Mouse (Mus musculus) limb, embryonic 15.5 days (tissue): ENCODE measurements at regions not wholly inside any gene's neighbourhood (a gene's known extent, or its start where the extent isn't known, plus 50 kb on each side); places are given as distances from the start of the nearest gene placed in this dataset.
"Not testable (repeated sequence)": the region's sequence is repeated elsewhere in the genome, so short reads cannot be mapped to it uniquely, and the experiment has no call there.

Source experiments
- ATAC-seq: fragments of 200-750 bp; cut with Nextera tagmentation; 2 replicates; pipeline ENCODE4 v1.8.0; 2017; ENCODE audit warnings: low read depth, moderate TSS enrichment; ENCODE audit not compliant: insufficient number of reproducible peaks, low FRiP score, low TSS enrichment
- H3K27ac ChIP-seq: fragments of 300-500 bp; sonication (generic); 2 replicates; pipeline ENCODE4 v1.5.1; 2015; ENCODE audit warnings: moderate library complexity, mild to moderate bottlenecking, inconsistent platforms
- H3K27me3 ChIP-seq: fragments of 300-500 bp; sonication (generic); 2 replicates; pipeline ENCODE4 v1.6.1; 2015; ENCODE audit warnings: inconsistent platforms
- H3K36me3 ChIP-seq: fragments of 300-500 bp; sonication (generic); 2 replicates; pipeline ENCODE4 v1.6.1; 2015; ENCODE audit warnings: inconsistent platforms
- H3K4me1 ChIP-seq: fragments of 300-500 bp; sonication (generic); 2 replicates; pipeline ENCODE4 v1.6.1; 2015; ENCODE audit warnings: inconsistent platforms
- H3K4me2 ChIP-seq: fragments of 300-500 bp; sonication (generic); 2 replicates; pipeline ENCODE4 v1.6.1; 2015; ENCODE audit warnings: mild to moderate bottlenecking, inconsistent platforms
- H3K4me3 ChIP-seq: fragments of 300-500 bp; sonication (generic); 2 replicates; pipeline ENCODE4 v1.5.1; 2015; ENCODE audit warnings: mild to moderate bottlenecking, inconsistent platforms
- H3K9ac ChIP-seq: fragments of 300-500 bp; sonication (generic); 2 replicates; pipeline ENCODE4 v1.6.1; 2015; ENCODE audit warnings: inconsistent platforms
- H3K9me3 ChIP-seq: fragments of 300-500 bp; sonication (generic); 2 replicates; pipeline ENCODE4 v1.6.1; 2016; ENCODE audit warnings: inconsistent platforms
- WGBS: fragments of 180-500 bp; shearing (Covaris S2); methylation state at CpG from one replicate; pipeline ENCODE4 v1.1.7; 2015; 5-methylcytosine and 5-hydroxymethylcytosine counted together

DNA sequence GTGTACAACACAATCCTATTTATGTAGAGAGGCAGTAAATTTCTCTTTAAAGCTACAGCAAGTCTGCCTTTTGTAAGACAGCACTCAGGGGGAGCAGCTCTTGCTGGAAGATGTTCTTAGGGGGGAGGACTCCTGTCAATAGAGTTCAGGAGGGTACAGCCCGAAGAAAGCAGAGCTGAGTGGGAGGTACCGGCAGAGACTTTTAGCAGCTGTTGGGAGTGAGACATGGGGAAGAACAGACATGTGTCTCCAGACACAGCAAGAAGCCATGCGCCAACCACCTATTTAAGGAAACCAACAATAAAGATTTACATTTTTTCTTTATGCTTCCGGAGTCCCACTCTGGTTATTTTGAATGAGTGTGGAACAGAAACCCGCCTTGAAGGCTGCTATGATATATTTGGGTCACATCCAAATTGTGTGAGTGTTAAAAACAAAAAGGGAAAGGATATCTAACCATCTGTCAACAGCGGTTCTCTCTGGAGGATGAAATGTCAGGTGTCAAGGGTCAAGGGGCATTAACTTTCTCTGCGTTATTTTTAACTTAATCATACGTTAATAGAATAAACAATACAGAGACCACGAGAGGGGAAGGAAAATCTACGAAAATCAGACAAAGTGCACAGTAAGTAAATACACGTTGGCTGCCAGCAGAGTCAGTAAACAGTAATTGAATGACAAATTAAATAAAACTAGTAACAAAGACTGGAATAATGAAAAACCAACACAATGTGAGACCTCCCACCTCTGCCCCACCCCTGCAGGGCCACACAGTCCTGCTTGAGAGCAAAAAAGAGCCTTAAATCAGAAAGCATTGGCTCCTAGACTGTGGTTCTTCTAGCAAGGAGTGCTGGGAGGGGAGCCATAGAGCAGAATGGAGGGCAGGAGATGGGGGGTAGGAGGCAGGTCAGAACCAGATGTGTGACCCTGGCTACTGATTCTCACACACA, 225.2 kb downstream of the 3100002H09Rik start:
- no peak overlapping the region for H3K27ac ChIP-seq
- H3K4me2 ChIP-seq = no peak overlapping the region
- no peaks in the 10 kb centered on the region for H3K36me3 ChIP-seq
- no peaks in the 10 kb centered on the region for H3K27me3 ChIP-seq
- H3K4me1 ChIP-seq = no peaks in the 10 kb centered on the region
- no peak overlapping the region for H3K4me3 ChIP-seq
- H3K9ac ChIP-seq = no peak overlapping the region
- no peaks in the 10 kb centered on the region for H3K9me3 ChIP-seq
- 49% methylated on average over 11 of the region's 11 CpGs for WGBS
- ATAC-seq = no peak

- H3K4me3 ChIP-seq = no peak overlapping the region
- no peak overlapping the region for H3K27ac ChIP-seq
- no peaks in the 10 kb centered on the region for H3K36me3 ChIP-seq
- H3K4me2 ChIP-seq = no peak overlapping the region
- ATAC-seq = no peak
- no peaks in the 10 kb centered on the region for H3K9me3 ChIP-seq
- no peaks in the 10 kb centered on the region for H3K4me1 ChIP-seq
- no peak overlapping the region for H3K9ac ChIP-seq
- WGBS = 58% methylated on average over 5 of the region's 5 CpGs
- H3K27me3 ChIP-seq = no peaks in the 10 kb centered on the region
Measured at GRCm38 (mm10) chr4:124376504-124376903, 234.1 kb downstream of the 3100002H09Rik start.

DNA sequence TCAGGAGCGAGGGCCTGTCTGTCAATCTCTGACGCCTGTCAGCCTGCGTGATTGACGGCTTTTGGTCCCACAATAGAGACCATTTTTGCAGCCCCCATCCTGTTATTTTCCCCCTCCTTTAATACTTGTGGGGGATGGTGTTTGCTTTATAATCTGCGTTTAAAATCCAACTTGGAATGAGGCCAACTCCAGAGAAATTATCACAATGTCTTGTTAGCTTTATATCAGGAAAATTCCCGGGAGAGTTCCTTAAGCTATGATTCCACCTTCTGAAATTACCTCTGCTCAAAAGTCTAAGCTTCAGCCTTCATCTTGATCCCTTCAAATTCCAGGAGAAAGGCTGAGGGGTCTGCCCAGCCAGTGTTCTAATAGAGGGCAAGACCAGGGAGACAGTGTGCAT, 235.0 kb downstream of the 3100002H09Rik start:
- H3K27ac ChIP-seq = no peak overlapping the region
- WGBS = 59% methylated on average over 6 of the region's 6 CpGs
- ATAC-seq = no peak

GRCm38 (mm10) chr4:124368831-124369230, 241.8 kb downstream of the 3100002H09Rik start:
- Histone ChIP-seq H3K27me3 (no peaks in the 10 kb centered on the region; the same call in 1 of the 2 replicates), H3K36me3 (no peaks in the 10 kb centered on the region), H3K4me1 (no peaks in the 10 kb centered on the region), H3K9ac (no peak overlapping the region), H3K4me2 (no peak overlapping the region), H3K9me3 (no peaks in the 10 kb centered on the region), H3K27ac (no peak overlapping the region), H3K4me3 (no peak overlapping the region)
- ATAC-seq = no peak
- WGBS = 80% methylated on average over 3 of the region's 3 CpGs

More for the DNA sequence above, 235.0 kb downstream of the 3100002H09Rik start:
- Histone ChIP-seq H3K27me3 (no peaks in the 10 kb centered on the region), H3K9me3 (no peaks in the 10 kb centered on the region), H3K4me1 (no peaks in the 10 kb centered on the region), H3K36me3 (no peaks in the 10 kb centered on the region), H3K4me3 (no peak overlapping the region), H3K9ac (no peak overlapping the region), H3K4me2 (no peak overlapping the region)

GRCm38 (mm10) chr4:124368085-124368484, 242.5 kb downstream of the 3100002H09Rik start:
- no peaks in the 10 kb centered on the region for H3K36me3 ChIP-seq
- 76% methylated on average over 10 of the region's 10 CpGs for WGBS
- H3K4me3 ChIP-seq = no peak overlapping the region
- H3K4me1 ChIP-seq = no peaks in the 10 kb centered on the region
- ATAC-seq = no peak
- H3K27ac ChIP-seq = no peak overlapping the region
- H3K27me3 ChIP-seq = no peaks in the 10 kb centered on the region; the same call in 1 of the 2 replicates
- no peak overlapping the region for H3K4me2 ChIP-seq
- H3K9me3 ChIP-seq = no peaks in the 10 kb centered on the region
- H3K9ac ChIP-seq = no peak overlapping the region

DNA sequence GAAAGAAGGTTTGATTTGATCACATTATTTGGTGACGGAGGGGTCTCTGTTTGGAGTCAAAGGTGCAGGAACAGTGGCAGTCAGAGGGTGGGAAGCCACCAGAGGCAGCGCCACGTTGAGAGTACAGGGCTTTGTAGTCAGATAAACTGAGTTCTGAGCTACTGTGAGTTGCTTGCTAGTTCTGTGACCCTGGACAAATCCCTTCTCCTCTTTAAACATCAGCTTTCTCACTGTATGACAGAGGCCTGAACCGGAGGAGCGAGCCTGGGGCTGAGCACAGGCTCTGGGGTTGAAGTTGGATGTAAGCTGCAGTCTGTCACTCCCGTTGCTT, 250.1 kb downstream of the 3100002H09Rik start:
- H3K36me3 ChIP-seq = no peaks in the 10 kb centered on the region
- no peak overlapping the region for H3K4me2 ChIP-seq
- peaks cover 17% of the 10 kb centered on the region for H3K27me3 ChIP-seq
- H3K27ac ChIP-seq = no peak overlapping the region
- H3K4me1 ChIP-seq = no peaks in the 10 kb centered on the region
- WGBS = 53% methylated on average over 6 of the region's 6 CpGs
- no peak overlapping the region for H3K9ac ChIP-seq
- no peak for ATAC-seq
- H3K9me3 ChIP-seq = no peaks in the 10 kb centered on the region
- no peak overlapping the region for H3K4me3 ChIP-seq

- H3K36me3 ChIP-seq = no peaks in the 10 kb centered on the region
- no peak overlapping the region for H3K27ac ChIP-seq
- ATAC-seq = no peak
- H3K4me1 ChIP-seq = no peaks in the 10 kb centered on the region
- peaks cover 17% of the 10 kb centered on the region for H3K27me3 ChIP-seq
- H3K4me2 ChIP-seq = no peak overlapping the region
- no peak overlapping the region for H3K4me3 ChIP-seq
- WGBS = 32% methylated on average over 13 of the region's 13 CpGs
- H3K9ac ChIP-seq = no peak overlapping the region
- no peaks in the 10 kb centered on the region for H3K9me3 ChIP-seq
Measured at GRCm38 (mm10) chr4:124359707-124360577, 250.7 kb downstream of the 3100002H09Rik start.

DNA sequence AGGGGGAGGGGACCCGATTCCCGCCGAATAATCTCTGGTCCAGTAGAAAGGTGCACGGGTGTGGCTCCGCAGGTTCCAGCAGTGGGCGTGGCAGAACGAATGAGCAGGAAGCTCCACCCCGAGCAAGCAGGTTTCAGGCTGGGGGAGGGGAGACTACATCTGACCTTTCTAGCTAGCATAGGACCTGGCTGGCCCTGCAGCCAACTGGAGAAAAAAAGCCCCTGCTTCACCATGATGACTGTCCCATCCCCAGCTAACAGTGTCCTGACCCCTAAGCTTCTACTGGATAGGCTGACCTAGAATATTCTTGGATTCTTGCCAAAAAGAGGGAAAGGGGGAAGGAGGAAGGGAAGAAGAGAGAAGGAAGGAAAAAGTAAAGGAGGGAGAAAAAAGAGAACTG, 252.1 kb downstream of the 3100002H09Rik start:
- ATAC-seq, H3K36me3 ChIP-seq, H3K27ac ChIP-seq, H3K4me2 ChIP-seq, H3K4me1 ChIP-seq, H3K9me3 ChIP-seq, H3K4me3 ChIP-seq, H3K9ac ChIP-seq: not testable (repeated sequence)
- 0% methylated on average over 3 of the region's 8 CpGs for WGBS
- peaks cover 17% of the 10 kb centered on the region for H3K27me3 ChIP-seq

DNA sequence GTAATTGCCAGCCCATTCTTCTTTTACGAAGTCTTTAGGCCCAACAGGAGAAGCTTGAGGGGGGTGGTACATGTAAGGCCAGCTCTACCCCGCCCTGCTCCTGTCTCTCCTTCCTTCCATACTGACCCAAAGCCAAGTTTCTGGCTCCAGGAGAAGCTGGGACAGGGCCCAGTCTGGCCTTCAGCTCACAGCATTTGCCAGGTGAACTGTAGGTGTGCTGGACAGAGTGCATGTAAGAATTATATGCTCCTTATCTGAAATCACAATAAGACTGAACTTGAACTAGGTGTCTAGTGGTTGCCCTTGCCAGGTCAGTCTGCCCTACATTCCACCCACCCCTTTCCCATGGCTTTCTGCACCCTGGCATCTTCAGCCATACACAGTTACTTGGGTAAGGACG, 260.2 kb downstream of the 3100002H09Rik start:
- H3K4me1 ChIP-seq = no peaks in the 10 kb centered on the region
- H3K4me3 ChIP-seq = no peak overlapping the region
- no peak for ATAC-seq
- WGBS = 82% methylated on average over 3 of the region's 3 CpGs
- H3K9me3 ChIP-seq = no peaks in the 10 kb centered on the region
- H3K27me3 ChIP-seq = no peaks in the 10 kb centered on the region
- no peak overlapping the region for H3K4me2 ChIP-seq
- H3K9ac ChIP-seq = no peak overlapping the region
- no peaks in the 10 kb centered on the region for H3K36me3 ChIP-seq
- no peak overlapping the region for H3K27ac ChIP-seq

- Histone ChIP-seq H3K36me3 (no peaks in the 10 kb centered on the region), H3K27ac (no peak overlapping the region), H3K4me3 (no peak overlapping the region), H3K27me3 (no peaks in the 10 kb centered on the region), H3K9ac (no peak overlapping the region), H3K9me3 (no peaks in the 10 kb centered on the region), H3K4me2 (no peak overlapping the region), H3K4me1 (no peaks in the 10 kb centered on the region)
- ATAC-seq = no peak
- 65% methylated on average over 15 of the region's 15 CpGs for WGBS
Measured at GRCm38 (mm10) chr4:124349610-124350295, 260.9 kb downstream of the 3100002H09Rik start.

DNA sequence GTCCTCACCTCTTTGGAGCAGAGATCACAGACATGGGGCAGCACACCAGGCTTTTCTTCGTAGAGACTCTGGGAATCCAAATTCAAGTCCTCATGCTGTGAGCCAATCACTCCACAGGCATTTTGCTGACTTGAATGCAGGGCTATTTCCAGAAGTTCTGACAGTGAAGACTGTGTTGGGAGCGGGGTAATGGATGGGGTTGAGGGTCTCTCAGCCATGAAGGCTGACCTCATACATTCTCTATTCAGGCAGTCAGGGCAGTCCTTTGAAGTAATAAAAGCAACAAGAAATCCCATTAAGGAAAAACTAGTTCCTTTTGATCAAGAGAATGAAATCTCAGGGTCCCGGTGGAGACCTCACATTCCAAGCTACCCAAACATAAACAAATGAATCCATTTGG, 261.5 kb downstream of the 3100002H09Rik start:
- Histone ChIP-seq H3K9ac (no peak overlapping the region), H3K36me3 (no peaks in the 10 kb centered on the region), H3K9me3 (no peaks in the 10 kb centered on the region), H3K4me2 (no peak overlapping the region), H3K27ac (no peak overlapping the region), H3K4me3 (no peak overlapping the region), H3K4me1 (no peaks in the 10 kb centered on the region), H3K27me3 (no peaks in the 10 kb centered on the region)
- 35% methylated on average over 3 of the region's 3 CpGs for WGBS
- ATAC-seq = no peak
